Mouse (Mus musculus) limb, embryonic 13.5 days (tissue): ENCODE measurements around the gene Zbtb18. TPM values are rescaled to one million over a fixed set of nuclear protein-coding genes. Genes with fewer than 3 reads are reported as not detected.
"Not testable (repeated sequence)": the region's sequence is repeated elsewhere in the genome, so short reads cannot be mapped to it uniquely, and the experiment has no call there.

Experiments
- ATAC-seq: fragments of 200-750 bp; cut with Nextera tagmentation; 2 replicates; pipeline ENCODE4 v1.8.0; 2017; ENCODE audit warnings: low read depth, moderate number of reproducible peaks, moderate TSS enrichment; ENCODE audit not compliant: low FRiP score
- H3K27ac ChIP-seq: fragments of 300-500 bp; sonication (generic); 2 replicates; pipeline ENCODE4 v1.5.1; 2015; ENCODE audit warnings: inconsistent platforms, mild to moderate bottlenecking, moderate library complexity
- H3K27me3 ChIP-seq: fragments of 300-500 bp; sonication (generic); 2 replicates; pipeline ENCODE4 v1.6.1; 2015; ENCODE audit warnings: mild to moderate bottlenecking, inconsistent platforms
- H3K36me3 ChIP-seq: fragments of 300-500 bp; sonication (generic); 2 replicates; pipeline ENCODE4 v1.6.1; 2015; ENCODE audit warnings: inconsistent platforms, mild to moderate bottlenecking, moderate library complexity
- H3K4me1 ChIP-seq: fragments of 300-500 bp; sonication (generic); 2 replicates; pipeline ENCODE4 v1.6.1; 2015; ENCODE audit warnings: inconsistent platforms
- H3K4me2 ChIP-seq: fragments of 300-500 bp; sonication (generic); replicated peaks from 2 replicates; pipeline ENCODE4 v1.6.1; 2015; ENCODE audit warnings: inconsistent platforms, mild to moderate bottlenecking, moderate library complexity
- H3K4me3 ChIP-seq: fragments of 300-500 bp; sonication (generic); 2 replicates; pipeline ENCODE4 v1.5.1; 2015; ENCODE audit warnings: moderate library complexity, mild to moderate bottlenecking, inconsistent platforms
- H3K9ac ChIP-seq: fragments of 300-500 bp; sonication (generic); 2 replicates; pipeline ENCODE4 v1.6.1; 2015; ENCODE audit warnings: mild to moderate bottlenecking, inconsistent platforms
- H3K9me3 ChIP-seq: fragments of 300-500 bp; sonication (generic); 2 replicates; pipeline ENCODE4 v1.6.1; 2016; ENCODE audit warnings: inconsistent platforms
- WGBS: fragments of 180-500 bp; shearing (Covaris S2); methylation state at CpG from one replicate; pipeline ENCODE4 v1.1.7; 2015; 5-methylcytosine and 5-hydroxymethylcytosine counted together
- polyA plus RNA-seq: library from polyadenylated mRNA; unstranded; fragments of >200 nt; fragmentation: Nextera tagmentation; extraction: Ambion mirVana; gene quantifications from 2 replicates; pipeline ENCODE4 v1.2.1, GENCODE M21; 2015

The Zbtb18 gene
- polyA plus RNA-seq, 1 experiment from 2014 or later, result 3.8 TPM

DNA sequence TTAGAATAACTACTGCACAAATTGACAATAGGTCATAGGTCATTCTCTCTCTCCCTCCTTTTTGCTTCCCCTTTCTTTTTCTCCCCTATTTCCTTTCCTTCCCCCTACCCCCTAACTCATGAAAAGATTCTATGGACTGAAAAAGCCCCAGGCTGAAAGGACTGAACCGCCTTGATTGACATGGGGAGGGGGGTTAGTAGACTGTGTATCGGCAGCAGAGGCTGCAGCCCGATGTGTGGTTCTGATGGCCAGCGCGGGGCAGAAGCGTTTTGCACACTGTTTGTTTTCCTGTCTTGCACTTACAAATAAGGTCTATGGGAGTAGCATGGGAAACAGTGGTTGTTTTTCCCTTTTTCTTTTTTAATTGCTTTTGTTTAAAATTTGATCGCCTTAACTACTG lies 7.7 kb downstream of the Zbtb18 start:
- not testable (repeated sequence) for H3K27me3 ChIP-seq, H3K9me3 ChIP-seq, H3K27ac ChIP-seq, ATAC-seq, H3K4me3 ChIP-seq, H3K9ac ChIP-seq, H3K4me2 ChIP-seq
- WGBS, result 80% methylated on average over 7 of the region's 7 CpGs
- Histone ChIP-seq H3K4me1 (peaks cover 31% of the 10 kb centered on the region), H3K36me3 (peaks cover 20% of the 10 kb centered on the region)

DNA sequence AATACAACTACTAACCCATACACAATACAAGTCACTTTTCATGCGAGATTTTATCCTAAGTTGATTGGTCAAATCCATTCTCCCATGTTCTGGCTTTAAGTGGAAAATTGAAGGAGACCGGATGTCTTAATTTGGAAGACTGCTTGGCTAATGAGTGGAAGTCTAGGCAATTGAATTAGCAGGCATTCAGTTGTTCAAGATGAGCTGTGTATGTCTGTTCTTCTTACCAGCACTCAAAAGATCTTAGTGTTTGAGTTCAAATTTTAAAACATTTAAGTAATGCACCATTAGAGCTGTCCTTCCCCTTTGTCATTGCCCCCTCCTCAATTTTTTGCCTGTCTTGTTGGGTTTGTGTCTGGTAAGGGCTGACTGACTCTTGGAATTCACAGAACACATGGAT lies 8.9 kb downstream of the Zbtb18 start:
- 89% methylated on average over 2 of the region's 2 CpGs for WGBS
- H3K9ac ChIP-seq, result no peak overlapping the region
- H3K4me2 ChIP-seq, result no peak overlapping the region
- H3K27ac ChIP-seq, result no peak overlapping the region
- ATAC-seq, result no peak
- no peak overlapping the region for H3K4me3 ChIP-seq
- peaks cover 20% of the 10 kb centered on the region for H3K36me3 ChIP-seq
- peaks cover 22% of the 10 kb centered on the region for H3K4me1 ChIP-seq
- no peaks in the 10 kb centered on the region for H3K27me3 ChIP-seq
- no peaks in the 10 kb centered on the region for H3K9me3 ChIP-seq

DNA sequence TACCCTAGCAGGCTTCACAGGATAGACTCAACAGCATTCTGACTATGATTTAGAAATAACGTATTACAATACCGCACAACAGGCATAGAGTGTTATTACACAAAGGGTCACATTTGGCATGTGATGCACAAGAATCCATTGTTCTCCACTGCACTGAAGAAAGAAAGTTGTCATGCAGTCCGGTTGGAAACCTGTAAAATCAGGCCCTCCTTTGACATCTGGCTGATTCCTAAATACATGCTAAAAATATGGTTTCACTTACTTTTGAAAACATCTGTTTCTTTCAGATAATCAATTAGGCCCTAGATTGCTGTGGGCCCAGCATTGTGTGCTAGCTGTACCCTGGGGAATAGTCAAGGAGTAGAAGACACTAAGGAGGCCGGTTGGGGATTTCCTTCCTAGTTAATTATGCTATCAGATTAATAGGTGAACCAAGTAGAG lies 9.9 kb downstream of the Zbtb18 start:
- no peak for ATAC-seq
- WGBS, result 49% methylated on average over 4 of the region's 4 CpGs

DNA sequence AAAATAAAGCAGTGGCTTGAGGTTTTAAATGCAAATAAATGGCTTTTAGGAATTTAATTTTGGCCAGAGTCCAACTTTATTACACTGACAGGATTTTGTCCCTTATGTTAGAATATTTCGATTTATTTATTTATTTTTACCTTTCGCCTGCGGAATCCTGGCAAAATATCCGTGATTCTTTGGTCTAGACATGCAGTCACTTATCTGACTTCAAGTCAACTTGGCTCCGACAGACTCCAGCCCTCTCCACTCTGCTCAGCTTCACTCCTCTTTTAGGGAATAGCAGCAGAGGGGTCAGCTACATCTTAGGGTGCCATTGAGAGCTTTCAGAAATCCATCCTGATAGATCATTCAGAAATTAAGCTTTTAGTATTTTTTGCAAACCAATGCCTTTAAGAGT lies 10.8 kb downstream of the Zbtb18 start:
- WGBS, result 81% methylated on average over 5 of the region's 5 CpGs
- Histone ChIP-seq H3K27me3 (no peaks in the 10 kb centered on the region), H3K36me3 (peaks cover 10% of the 10 kb centered on the region), H3K4me1 (peaks cover 3% of the 10 kb centered on the region; the same call in 1 of the 2 replicates), H3K4me2 (no peak overlapping the region), H3K4me3 (no peak overlapping the region), H3K9ac (no peak overlapping the region), H3K27ac (no peak overlapping the region), H3K9me3 (no peaks in the 10 kb centered on the region)
- ATAC-seq, result no peak

More for the DNA sequence above, 9.9 kb downstream of the Zbtb18 start:
- no peaks in the 10 kb centered on the region for H3K9me3 ChIP-seq
- no peak overlapping the region for H3K9ac ChIP-seq
- H3K36me3 ChIP-seq, result peaks cover 20% of the 10 kb centered on the region
- H3K4me1 ChIP-seq, result peaks cover 13% of the 10 kb centered on the region
- H3K4me3 ChIP-seq, result no peak overlapping the region
- H3K4me2 ChIP-seq, result no peak overlapping the region
- H3K27me3 ChIP-seq, result no peaks in the 10 kb centered on the region
- no peak overlapping the region for H3K27ac ChIP-seq

DNA sequence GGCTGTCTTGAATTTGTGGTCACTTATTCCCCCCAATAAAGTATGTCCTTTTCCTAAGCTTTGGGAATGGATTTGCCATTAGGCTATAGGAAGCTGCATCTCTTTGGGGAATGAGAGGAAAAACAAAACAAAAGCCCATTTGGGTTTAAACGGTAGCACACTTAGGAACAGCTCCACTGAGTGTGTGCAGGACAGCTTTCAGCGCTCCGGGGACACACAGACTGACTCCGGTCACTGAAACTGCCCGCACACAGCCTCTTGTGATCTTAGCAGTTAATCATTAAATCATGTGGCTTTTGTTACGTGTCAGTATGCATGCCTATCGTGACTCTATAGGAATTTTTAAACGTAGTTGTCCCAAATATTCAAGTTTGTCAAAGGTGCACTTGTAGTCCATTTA lies 11.7 kb downstream of the Zbtb18 start:
- Histone ChIP-seq H3K4me3 (no peak overlapping the region), H3K9ac (no peak overlapping the region), H3K36me3 (peaks cover 4% of the 10 kb centered on the region; the same call in 1 of the 2 replicates), H3K27me3 (no peaks in the 10 kb centered on the region), H3K9me3 (no peaks in the 10 kb centered on the region), H3K4me2 (no peak overlapping the region), H3K27ac (no peak overlapping the region), H3K4me1 (no peaks in the 10 kb centered on the region)
- 53% methylated on average over 8 of the region's 8 CpGs for WGBS
- ATAC-seq, result no peak

DNA sequence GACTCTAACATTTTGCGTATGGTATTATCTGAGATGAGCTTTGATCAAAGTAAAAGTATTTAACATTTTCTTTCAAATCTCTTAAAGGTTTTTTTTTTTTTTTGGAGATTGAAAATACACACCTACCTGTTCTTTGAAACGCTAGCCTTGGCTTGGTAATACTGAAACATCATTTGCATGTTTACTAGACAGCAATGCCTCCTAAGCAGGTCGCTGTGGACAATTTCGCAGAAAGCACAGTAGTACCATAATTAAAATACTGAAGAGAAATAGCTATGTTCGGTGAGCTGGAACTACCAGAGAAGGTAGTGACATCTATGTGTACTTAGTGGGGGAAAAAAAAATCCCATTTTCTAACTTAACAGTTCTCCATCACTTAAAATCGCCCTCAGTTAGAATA lies 12.3 kb downstream of the Zbtb18 start:
- no peaks in the 10 kb centered on the region for H3K4me1 ChIP-seq
- H3K27ac ChIP-seq, result no peak overlapping the region
- H3K9me3 ChIP-seq, result no peaks in the 10 kb centered on the region
- WGBS, result 92% methylated on average over 6 of the region's 6 CpGs
- no peak overlapping the region for H3K4me2 ChIP-seq
- no peak for ATAC-seq
- no peaks in the 10 kb centered on the region; the same call in 1 of the 2 replicates for H3K36me3 ChIP-seq
- no peak overlapping the region for H3K4me3 ChIP-seq
- H3K27me3 ChIP-seq, result no peaks in the 10 kb centered on the region
- no peak overlapping the region for H3K9ac ChIP-seq

DNA sequence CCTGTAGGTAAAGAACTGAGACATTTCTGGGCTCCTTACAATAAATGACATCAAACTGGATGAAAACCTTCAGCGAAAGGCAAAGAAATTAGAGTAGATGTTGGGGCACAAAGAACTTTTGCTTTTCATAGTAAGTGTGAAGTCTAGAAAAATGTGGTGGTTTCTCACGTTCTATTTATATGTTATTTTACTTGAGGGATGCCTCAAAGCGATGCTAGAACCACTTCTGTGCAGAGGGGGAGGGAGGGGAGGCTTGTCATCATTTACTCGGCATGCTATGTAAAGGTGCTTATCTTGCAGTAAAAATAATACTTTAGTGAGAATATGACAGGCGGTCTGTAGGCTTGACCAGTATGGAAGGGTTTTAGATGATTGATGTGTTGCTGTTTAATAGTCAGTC lies 13.3 kb downstream of the Zbtb18 start:
- no peak overlapping the region for H3K9ac ChIP-seq
- H3K9me3 ChIP-seq, result no peaks in the 10 kb centered on the region
- 0 out of 2 replicates have a peak, but pooled peaks cover 2% of the 10 kb centered on the region for H3K4me1 ChIP-seq
- WGBS, result 87% methylated on average over 5 of the region's 5 CpGs
- H3K36me3 ChIP-seq, result no peaks in the 10 kb centered on the region; the same call in 1 of the 2 replicates
- no peak overlapping the region for H3K4me2 ChIP-seq
- no peak overlapping the region for H3K4me3 ChIP-seq
- H3K27me3 ChIP-seq, result 0 out of 2 replicates have a peak, but pooled peaks cover under 1% of the 10 kb centered on the region
- no peak overlapping the region for H3K27ac ChIP-seq
- ATAC-seq, result no peak

DNA sequence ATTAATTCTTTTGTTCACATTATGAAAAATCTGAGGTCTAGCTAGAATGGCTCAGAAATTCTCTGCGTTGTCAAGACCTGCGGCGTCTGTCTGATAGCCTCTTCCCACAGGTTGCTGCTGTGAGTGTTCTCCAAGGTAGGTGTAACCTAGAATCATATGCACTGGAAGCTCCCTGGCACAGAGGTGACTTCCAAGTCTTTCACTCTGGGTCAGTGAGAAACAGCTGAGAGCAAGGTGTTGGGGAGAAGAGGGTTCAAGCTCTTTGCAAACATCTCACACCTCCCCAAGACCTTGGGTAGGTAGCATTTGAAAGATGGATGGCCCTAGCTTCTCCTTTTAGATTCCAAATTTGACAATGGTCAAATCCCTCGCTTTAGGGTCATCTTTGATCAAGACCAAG lies 14.1 kb downstream of the Zbtb18 start:
- Histone ChIP-seq H3K9me3 (no peaks in the 10 kb centered on the region), H3K9ac (no peak overlapping the region), H3K4me2 (no peak overlapping the region), H3K36me3 (no peaks in the 10 kb centered on the region; the same call in 1 of the 2 replicates), H3K27me3 (0 out of 2 replicates have a peak, but pooled peaks cover 2% of the 10 kb centered on the region), H3K4me3 (no peak overlapping the region), H3K4me1 (0 out of 2 replicates have a peak, but pooled peaks cover 2% of the 10 kb centered on the region), H3K27ac (no peak overlapping the region)
- no peak for ATAC-seq
- 88% methylated on average over 4 of the region's 4 CpGs for WGBS

DNA sequence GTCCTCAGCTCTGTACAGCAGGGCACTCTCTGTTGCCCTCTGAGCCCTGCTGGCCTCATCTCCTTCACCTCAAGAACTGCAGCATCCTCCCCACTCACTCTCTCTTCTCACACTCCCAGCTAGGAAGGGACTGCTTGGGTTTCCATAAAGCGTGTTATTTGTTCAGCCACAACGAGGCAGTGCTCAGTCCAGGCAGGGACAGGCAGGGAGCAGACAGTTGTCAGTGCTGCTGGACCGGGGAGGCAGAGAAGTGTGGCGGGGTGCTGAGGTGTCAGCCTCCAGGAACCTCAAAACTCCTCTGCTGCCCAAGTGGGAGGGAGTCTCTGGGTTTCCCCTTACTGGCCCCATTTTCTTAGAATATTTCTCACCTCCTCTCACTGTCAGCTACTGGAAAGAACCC lies 14.6 kb downstream of the Zbtb18 start:
- H3K9ac ChIP-seq, result no peak overlapping the region
- no peaks in the 10 kb centered on the region for H3K9me3 ChIP-seq
- 0 out of 2 replicates have a peak, but pooled peaks cover 2% of the 10 kb centered on the region for H3K4me1 ChIP-seq
- no peak overlapping the region for H3K27ac ChIP-seq
- no peaks in the 10 kb centered on the region for H3K36me3 ChIP-seq
- H3K27me3 ChIP-seq, result 0 out of 2 replicates have a peak, but pooled peaks cover 2% of the 10 kb centered on the region
- H3K4me3 ChIP-seq, result no peak overlapping the region
- no peak overlapping the region for H3K4me2 ChIP-seq
- 47% methylated on average over 4 of the region's 4 CpGs for WGBS
- no peak for ATAC-seq

DNA sequence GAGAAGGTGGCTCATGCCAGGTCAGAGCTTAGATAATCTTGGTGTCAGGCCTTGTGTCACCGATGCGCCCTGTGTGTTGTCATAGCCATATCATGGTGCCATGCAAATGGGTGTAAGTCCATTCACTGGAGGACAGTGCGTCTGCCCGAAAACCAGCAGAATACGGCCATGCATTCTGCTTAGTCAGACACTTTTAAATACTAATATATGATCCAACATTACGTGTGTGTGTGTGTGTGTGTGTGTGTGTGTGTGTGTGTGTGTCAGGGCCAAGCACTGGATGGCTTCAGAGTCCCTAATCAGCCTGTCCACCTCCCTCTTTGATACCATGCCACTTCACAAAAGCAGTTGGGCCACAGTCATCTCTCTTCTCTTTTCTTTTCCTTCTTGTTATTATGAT lies 15.8 kb downstream of the Zbtb18 start:
- Histone ChIP-seq H3K9me3 (no peaks in the 10 kb centered on the region), H3K9ac (no peak overlapping the region), H3K36me3 (no peaks in the 10 kb centered on the region), H3K4me3 (no peak overlapping the region), H3K27ac (no peak overlapping the region), H3K4me2 (no peak overlapping the region), H3K4me1 (0 out of 2 replicates have a peak, but pooled peaks cover 2% of the 10 kb centered on the region), H3K27me3 (0 out of 2 replicates have a peak, but pooled peaks cover 2% of the 10 kb centered on the region)
- WGBS, result 94% methylated on average over 6 of the region's 6 CpGs
- no peak for ATAC-seq

DNA sequence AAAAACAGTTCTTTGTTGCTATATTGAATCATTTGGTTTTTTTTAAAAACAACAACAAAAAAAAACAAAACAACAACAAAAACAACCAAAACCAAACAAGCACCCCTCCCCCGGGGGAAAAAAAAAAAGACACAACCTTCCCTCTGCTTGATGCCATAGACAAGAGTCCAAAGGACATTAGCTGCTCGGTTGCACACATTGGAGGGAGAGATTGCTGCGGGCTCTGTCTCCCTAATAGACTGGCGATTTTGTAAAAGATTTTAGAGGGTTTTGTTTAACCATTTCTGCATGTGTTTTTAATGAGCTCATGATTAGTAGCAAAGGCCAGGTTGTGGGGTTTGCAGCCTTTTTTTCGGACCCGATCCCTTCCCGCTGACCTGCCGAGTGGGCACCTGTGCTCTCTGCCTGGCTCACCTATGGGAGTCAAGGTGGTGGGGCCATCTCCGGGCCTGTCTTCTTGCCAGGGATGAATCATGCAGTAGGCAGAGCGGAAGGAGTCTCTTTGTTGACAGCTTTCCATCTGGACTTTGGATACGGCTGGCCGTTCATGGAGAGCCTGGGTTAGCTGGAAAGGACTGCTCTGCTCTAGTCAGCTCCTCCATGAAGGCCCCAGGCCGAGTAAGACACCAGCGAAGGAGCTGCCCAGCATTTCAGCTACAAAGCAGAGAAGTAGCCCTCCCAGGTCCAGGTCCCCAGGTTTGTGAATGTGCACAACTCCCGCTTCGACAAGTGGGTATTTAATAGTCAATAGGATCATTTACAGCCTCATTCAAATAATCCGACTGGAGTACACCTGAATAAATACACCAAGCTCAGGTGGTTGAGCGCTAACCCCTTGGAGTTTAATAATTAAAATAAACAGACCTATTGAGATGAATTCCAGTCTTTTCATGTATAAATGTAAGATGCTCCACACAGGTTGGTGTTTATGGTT lies 16.6 kb downstream of the Zbtb18 start:
- 0 out of 2 replicates have a peak, but pooled peaks cover 2% of the 10 kb centered on the region for H3K27me3 ChIP-seq
- 55% methylated on average over 18 of the region's 18 CpGs for WGBS
- no peak for ATAC-seq
- H3K9me3 ChIP-seq, result no peaks in the 10 kb centered on the region
- no peaks in the 10 kb centered on the region for H3K36me3 ChIP-seq
- H3K4me3 ChIP-seq, result no peak overlapping the region
- no peak overlapping the region for H3K9ac ChIP-seq
- no peak overlapping the region for H3K4me2 ChIP-seq
- 0 out of 2 replicates have a peak, but pooled peaks cover 2% of the 10 kb centered on the region for H3K4me1 ChIP-seq
- H3K27ac ChIP-seq, result no peak overlapping the region

DNA sequence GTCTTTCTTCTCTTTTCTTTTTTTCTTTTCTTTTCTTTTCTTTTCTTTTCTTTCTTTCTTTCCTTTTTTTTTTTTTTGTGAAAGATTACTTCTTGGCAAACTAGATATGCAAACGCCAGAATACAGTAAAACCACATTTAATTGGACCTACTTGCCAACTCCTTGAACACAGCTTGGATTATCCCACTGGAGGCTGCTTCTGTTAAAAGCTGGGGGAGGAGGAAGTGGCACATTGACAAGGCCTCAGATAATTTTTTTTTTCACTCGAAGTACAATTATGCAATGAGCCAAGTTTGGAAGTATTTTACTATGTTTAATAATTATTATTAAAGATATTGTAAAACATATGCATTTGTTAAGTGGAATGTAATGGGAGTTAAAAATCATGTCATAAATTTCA lies 17.4 kb downstream of the Zbtb18 start:
- H3K4me1 ChIP-seq, result 0 out of 2 replicates have a peak, but pooled peaks cover 2% of the 10 kb centered on the region
- 0 out of 2 replicates have a peak, but pooled peaks cover 2% of the 10 kb centered on the region for H3K27me3 ChIP-seq
- H3K4me3 ChIP-seq, result no peak overlapping the region
- ATAC-seq, result no peak
- H3K9ac ChIP-seq, result no peak overlapping the region
- 55% methylated on average over 2 of the region's 2 CpGs for WGBS
- H3K36me3 ChIP-seq, result no peaks in the 10 kb centered on the region
- no peaks in the 10 kb centered on the region for H3K9me3 ChIP-seq
- H3K4me2 ChIP-seq, result no peak overlapping the region
- H3K27ac ChIP-seq, result no peak overlapping the region
